Mouse (Mus musculus): ENCODE results near the gene Omd. TPM values are rescaled to one million over a fixed set of nuclear protein-coding genes. Genes with fewer than 3 reads are reported as not detected.
A peak's percentile ranks its signal among the peaks of the same experiment; 100 is the strongest.

The Omd gene
- polyA plus RNA-seq, 1 experiment from 2014 or later: 0.45 TPM

DNA sequence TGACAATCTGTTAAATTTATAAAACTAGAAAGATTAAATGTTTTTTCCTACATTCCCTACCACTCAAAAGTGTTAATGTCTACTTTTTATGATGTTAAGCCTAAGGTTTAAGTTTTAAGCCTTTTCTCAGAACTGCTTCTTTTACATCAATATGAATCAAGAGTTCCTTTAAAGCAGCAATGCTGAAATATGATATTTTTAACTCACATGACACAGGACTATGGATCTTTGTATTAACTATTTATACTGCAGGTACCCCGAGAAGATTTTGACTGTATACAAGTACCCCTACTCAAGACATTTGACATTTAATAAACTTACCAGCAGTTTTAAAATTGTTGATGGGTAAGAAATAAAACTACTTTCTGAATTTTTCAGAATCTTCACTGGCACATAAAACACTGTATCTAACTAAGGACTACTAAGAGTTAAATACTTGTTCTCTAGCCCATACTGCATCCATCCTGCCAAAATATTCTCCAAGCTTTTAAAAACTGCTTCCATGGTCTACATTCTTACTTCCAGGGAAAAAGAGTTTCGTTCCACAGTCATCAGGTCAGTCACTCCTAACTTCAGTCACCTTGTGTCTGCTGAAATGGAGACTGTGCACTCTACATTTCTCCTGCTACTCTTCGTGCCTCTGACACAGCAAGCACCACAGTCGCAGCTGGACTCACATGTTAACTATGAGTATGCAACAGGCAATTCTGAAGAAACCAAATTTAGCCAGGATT is 26.5 kb downstream of the Omd start:
- Histone ChIP-seq H3K36me3 (ENCODE audit: control insufficient read depth, insufficient read depth, low read length) (no peaks in the 10 kb centered on the region), H3K9ac (ENCODE audit: low read length) (0 out of 2 replicates have a peak overlapping the region, but pooled peaks have one; percentile 2), H3K4me1 (ENCODE audit: control insufficient read depth in 2 of 2, insufficient read depth in 2 of 2, low read length in 2 of 2) (peaks cover 0 to 4% of the 10 kb centered on the region in 2 experiments; a peak in 2 of 4 replicates), H3K27me3 (ENCODE audit: control insufficient read depth, insufficient read depth, low read length) (no peaks in the 10 kb centered on the region), H3K4me3 (ENCODE audit: control insufficient read depth in 1 of 2, insufficient read depth in 1 of 2, low read depth in 1 of 2, low read length in 2 of 2) (peak overlapping the region in 1 of 2 experiments; percentile 2; a peak in 1 of 4 replicates), H3K9me3 (ENCODE audit: control insufficient read depth, low read length) (no peaks in the 10 kb centered on the region), H3K27ac (replicated peaks in 1 of 2; ENCODE audit: control insufficient read depth in 1 of 2, insufficient read depth in 1 of 2, low read depth in 2 of 2, low read length in 2 of 2) (peak overlapping the region in 1 of 2 experiments; percentile 25; a peak in 1 of 4 replicates), H3K4me2 (ENCODE audit: low read length) (peak overlapping the region; percentile 44)
- ATAC-seq (ENCODE audit: insufficient number of reproducible peaks, insufficient read depth, low FRiP score, low read depth): no peak
- 47% methylated on average over 4 of the region's 4 CpGs for WGBS

DNA sequence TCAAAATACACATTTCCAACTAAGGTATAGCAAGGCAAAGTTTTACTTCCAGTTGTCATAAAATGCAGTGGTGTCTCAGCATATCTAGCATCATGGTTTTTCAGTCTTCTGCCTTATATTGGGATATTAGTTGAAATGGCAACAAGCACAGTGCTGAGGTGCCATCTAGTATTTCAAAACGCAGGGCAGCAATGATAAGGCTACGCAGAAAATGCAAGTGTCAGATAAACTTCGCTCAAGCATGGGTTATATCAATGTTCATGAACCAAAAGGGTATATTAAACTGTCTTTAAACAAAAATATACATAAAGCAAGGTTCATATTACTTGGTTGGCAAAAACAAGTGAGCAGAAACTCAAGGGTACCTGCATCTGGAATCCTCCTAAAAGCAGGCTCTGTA is 34.8 kb downstream of the Omd start:
- no peaks in the 10 kb centered on the region for H3K27me3 ChIP-seq (ENCODE audit: control insufficient read depth, insufficient read depth, low read length)
- H3K9ac ChIP-seq (ENCODE audit: low read length): no peak overlapping the region
- no peak overlapping the region for H3K4me3 ChIP-seq (ENCODE audit: control insufficient read depth in 1 of 2, insufficient read depth in 1 of 2, low read depth in 1 of 2, low read length in 2 of 2)
- H3K9me3 ChIP-seq (ENCODE audit: control insufficient read depth, low read length): no peaks in the 10 kb centered on the region
- H3K27ac ChIP-seq (replicated peaks in 1 of 2; ENCODE audit: control insufficient read depth in 1 of 2, insufficient read depth in 1 of 2, low read depth in 2 of 2, low read length in 2 of 2): no peak overlapping the region
- no peak for ATAC-seq (ENCODE audit: insufficient number of reproducible peaks, insufficient read depth, low FRiP score, low read depth)
- no peak overlapping the region for H3K4me2 ChIP-seq (ENCODE audit: low read length)
- 80% methylated on average over 3 of the region's 3 CpGs for WGBS
- no peaks in the 10 kb centered on the region; the same call in 1 of the 2 replicates for H3K36me3 ChIP-seq (ENCODE audit: control insufficient read depth, insufficient read depth, low read length)
- H3K4me1 ChIP-seq (ENCODE audit: control insufficient read depth in 2 of 2, insufficient read depth in 2 of 2, low read length in 2 of 2): 0 out of 4 replicates have a peak, but pooled peaks cover 0 to 2% of the 10 kb centered on the region in 2 experiments

DNA sequence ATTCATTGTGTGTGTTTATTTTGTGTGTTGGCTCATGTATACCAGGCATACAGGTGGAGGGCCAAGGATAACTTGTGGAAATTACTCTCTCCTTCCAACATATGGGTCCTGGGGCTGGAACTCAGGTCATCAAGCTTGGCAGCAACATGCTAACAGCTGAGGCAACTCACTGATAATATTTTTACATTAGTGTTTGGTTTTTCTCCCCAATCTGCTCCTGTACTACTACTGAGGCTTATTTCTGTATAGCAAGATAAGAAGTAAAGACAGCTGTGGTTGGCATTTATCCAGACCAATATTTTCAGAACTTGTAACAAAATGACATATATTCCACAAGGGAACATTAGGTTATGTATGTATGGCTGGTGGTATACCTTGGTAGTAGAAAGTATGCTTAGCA is 36.1 kb downstream of the Omd start:
- Histone ChIP-seq H3K4me2 (ENCODE audit: low read length) (no peak overlapping the region), H3K27me3 (ENCODE audit: control insufficient read depth, insufficient read depth, low read length) (no peaks in the 10 kb centered on the region), H3K4me1 (ENCODE audit: control insufficient read depth in 2 of 2, insufficient read depth in 2 of 2, low read length in 2 of 2) (0 out of 4 replicates have a peak, but pooled peaks cover 0 to 2% of the 10 kb centered on the region in 2 experiments), H3K9ac (ENCODE audit: low read length) (no peak overlapping the region), H3K4me3 (ENCODE audit: control insufficient read depth in 1 of 2, insufficient read depth in 1 of 2, low read depth in 1 of 2, low read length in 2 of 2) (no peak overlapping the region), H3K27ac (replicated peaks in 1 of 2; ENCODE audit: control insufficient read depth in 1 of 2, insufficient read depth in 1 of 2, low read depth in 2 of 2, low read length in 2 of 2) (no peak overlapping the region), H3K36me3 (ENCODE audit: control insufficient read depth, insufficient read depth, low read length) (no peaks in the 10 kb centered on the region; the same call in 1 of the 2 replicates), H3K9me3 (ENCODE audit: control insufficient read depth, low read length) (no peaks in the 10 kb centered on the region)
- no peak for ATAC-seq (ENCODE audit: insufficient number of reproducible peaks, insufficient read depth, low FRiP score, low read depth)

DNA sequence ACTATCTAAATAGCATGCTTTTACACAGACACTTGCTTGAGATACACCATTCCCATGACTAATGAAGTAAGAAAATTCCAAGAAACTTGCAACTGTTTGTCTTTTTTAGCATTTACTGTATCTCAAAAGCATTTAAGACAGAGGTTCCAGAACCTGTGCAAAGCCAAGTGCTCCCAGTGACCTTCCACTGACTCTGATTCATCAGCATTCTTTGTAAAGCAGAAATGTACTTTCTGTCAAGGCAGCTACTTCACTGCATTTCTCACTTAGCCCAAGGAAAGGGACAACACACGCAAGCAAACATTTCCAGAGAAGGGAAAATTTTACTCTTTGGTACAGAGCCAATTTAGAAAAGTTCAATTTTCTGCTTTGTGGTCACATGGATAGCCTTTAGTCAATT is 41.0 kb downstream of the Omd start:
- Histone ChIP-seq H3K4me3 (ENCODE audit: control insufficient read depth in 1 of 2, insufficient read depth in 1 of 2, low read depth in 1 of 2, low read length in 2 of 2) (no peak overlapping the region), H3K27me3 (ENCODE audit: control insufficient read depth, insufficient read depth, low read length) (no peaks in the 10 kb centered on the region), H3K4me2 (ENCODE audit: low read length) (no peak overlapping the region), H3K9me3 (ENCODE audit: control insufficient read depth, low read length) (no peaks in the 10 kb centered on the region), H3K36me3 (ENCODE audit: control insufficient read depth, insufficient read depth, low read length) (no peaks in the 10 kb centered on the region), H3K4me1 (ENCODE audit: control insufficient read depth in 2 of 2, insufficient read depth in 2 of 2, low read length in 2 of 2) (no peaks in the 10 kb centered on the region), H3K27ac (replicated peaks in 1 of 2; ENCODE audit: control insufficient read depth in 1 of 2, insufficient read depth in 1 of 2, low read depth in 2 of 2, low read length in 2 of 2) (no peak overlapping the region), H3K9ac (ENCODE audit: low read length) (no peak overlapping the region)
- 80% methylated on average over 1 of the region's 1 CpGs for WGBS
- ATAC-seq (ENCODE audit: insufficient number of reproducible peaks, insufficient read depth, low FRiP score, low read depth): no peak

DNA sequence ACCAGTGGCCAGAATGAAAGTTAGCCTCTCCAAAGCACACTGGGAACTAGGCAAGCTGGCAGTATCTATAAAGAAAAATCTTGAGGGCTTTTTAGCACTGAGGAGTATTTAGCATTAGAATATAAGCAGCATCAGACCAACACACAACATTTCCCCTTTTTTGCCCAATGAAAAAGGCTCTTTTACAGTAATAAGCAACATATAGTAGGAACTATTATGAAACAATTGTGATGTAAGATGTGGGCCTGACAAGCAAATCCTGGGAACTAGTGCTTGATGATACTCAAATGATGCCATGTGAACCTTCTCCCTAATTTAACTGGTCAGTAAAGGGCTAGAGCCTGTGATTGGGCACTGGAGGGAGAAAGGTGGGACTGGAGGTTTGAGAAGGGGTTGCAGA is 45.9 kb downstream of the Omd start:
- H3K27ac ChIP-seq (replicated peaks in 1 of 2; ENCODE audit: control insufficient read depth in 1 of 2, insufficient read depth in 1 of 2, low read depth in 2 of 2, low read length in 2 of 2): no peak overlapping the region
- H3K4me2 ChIP-seq (ENCODE audit: low read length): no peak overlapping the region
- no peak overlapping the region for H3K9ac ChIP-seq (ENCODE audit: low read length)
- no peaks in the 10 kb centered on the region for H3K27me3 ChIP-seq (ENCODE audit: control insufficient read depth, insufficient read depth, low read length)
- ATAC-seq (ENCODE audit: insufficient number of reproducible peaks, insufficient read depth, low FRiP score, low read depth): no peak
- no peaks in the 10 kb centered on the region for H3K36me3 ChIP-seq (ENCODE audit: control insufficient read depth, insufficient read depth, low read length)
- no peaks in the 10 kb centered on the region for H3K9me3 ChIP-seq (ENCODE audit: control insufficient read depth, low read length)
- H3K4me1 ChIP-seq (ENCODE audit: control insufficient read depth in 2 of 2, insufficient read depth in 2 of 2, low read length in 2 of 2): no peaks in the 10 kb centered on the region
- no peak overlapping the region for H3K4me3 ChIP-seq (ENCODE audit: control insufficient read depth in 1 of 2, insufficient read depth in 1 of 2, low read depth in 1 of 2, low read length in 2 of 2)

DNA sequence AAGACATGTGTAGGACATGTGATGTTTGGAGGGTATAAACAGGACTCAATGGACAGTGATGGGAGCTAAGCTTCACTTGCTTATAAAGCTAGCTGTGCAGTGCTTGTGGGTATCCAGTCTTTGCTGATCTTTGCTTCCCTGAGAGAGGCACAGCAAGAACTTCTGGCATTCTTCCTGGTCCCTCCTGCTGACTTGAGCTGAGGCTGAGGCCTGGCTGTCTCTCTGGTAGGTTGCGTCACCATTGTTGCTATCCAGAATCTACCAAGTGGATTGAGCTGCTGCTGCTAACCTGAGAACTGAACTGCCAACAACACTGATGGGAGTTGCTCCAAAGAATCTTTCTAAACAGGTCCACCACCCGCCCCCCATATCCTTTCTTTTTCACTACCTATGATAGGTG is 46.8 kb downstream of the Omd start:
- ATAC-seq (ENCODE audit: insufficient number of reproducible peaks, insufficient read depth, low FRiP score, low read depth): no peak
- Histone ChIP-seq H3K4me2 (ENCODE audit: low read length) (no peak overlapping the region), H3K27ac (replicated peaks in 1 of 2; ENCODE audit: control insufficient read depth in 1 of 2, insufficient read depth in 1 of 2, low read depth in 2 of 2, low read length in 2 of 2) (no peak overlapping the region), H3K27me3 (ENCODE audit: control insufficient read depth, insufficient read depth, low read length) (no peaks in the 10 kb centered on the region), H3K36me3 (ENCODE audit: control insufficient read depth, insufficient read depth, low read length) (no peaks in the 10 kb centered on the region), H3K9me3 (ENCODE audit: control insufficient read depth, low read length) (no peaks in the 10 kb centered on the region), H3K4me1 (ENCODE audit: control insufficient read depth in 2 of 2, insufficient read depth in 2 of 2, low read length in 2 of 2) (no peaks in the 10 kb centered on the region), H3K4me3 (ENCODE audit: control insufficient read depth in 1 of 2, insufficient read depth in 1 of 2, low read depth in 1 of 2, low read length in 2 of 2) (no peak overlapping the region), H3K9ac (ENCODE audit: low read length) (no peak overlapping the region)
- 77% methylated on average over 2 of the region's 2 CpGs for WGBS

DNA sequence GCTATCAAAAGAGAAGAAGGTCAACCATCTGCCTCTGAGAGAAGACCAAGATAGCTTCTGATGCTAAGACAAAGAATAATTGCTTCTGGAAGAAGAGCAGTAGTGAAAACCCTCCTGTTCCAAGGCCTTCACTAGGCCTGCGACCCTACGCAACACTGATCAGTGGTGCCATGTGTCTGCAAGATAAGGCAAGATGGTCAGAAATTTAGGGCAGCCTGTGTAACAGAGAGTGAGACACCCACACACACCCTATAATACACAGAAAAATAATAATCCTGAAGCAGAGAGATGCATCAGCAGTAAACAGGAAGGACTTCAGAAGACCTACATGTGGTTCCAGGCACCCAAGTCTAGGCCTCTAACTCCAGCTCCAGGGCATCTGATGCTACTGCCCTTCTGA is 57.7 kb downstream of the Omd start:
- peaks cover 11% of the 10 kb centered on the region for H3K36me3 ChIP-seq (ENCODE audit: control insufficient read depth, insufficient read depth, low read length)
- no peaks in the 10 kb centered on the region; a peak in 1 of 4 replicates for H3K4me1 ChIP-seq (ENCODE audit: control insufficient read depth in 2 of 2, insufficient read depth in 2 of 2, low read length in 2 of 2)
- no peak overlapping the region for H3K4me2 ChIP-seq (ENCODE audit: low read length)
- no peak overlapping the region for H3K27ac ChIP-seq (replicated peaks in 1 of 2; ENCODE audit: control insufficient read depth in 1 of 2, insufficient read depth in 1 of 2, low read depth in 2 of 2, low read length in 2 of 2)
- H3K9ac ChIP-seq (ENCODE audit: low read length): no peak overlapping the region
- no peak for ATAC-seq (ENCODE audit: insufficient number of reproducible peaks, insufficient read depth, low FRiP score, low read depth)
- no peaks in the 10 kb centered on the region for H3K9me3 ChIP-seq (ENCODE audit: control insufficient read depth, low read length)
- 95% methylated on average over 2 of the region's 2 CpGs for WGBS
- no peak overlapping the region for H3K4me3 ChIP-seq (ENCODE audit: control insufficient read depth in 1 of 2, insufficient read depth in 1 of 2, low read depth in 1 of 2, low read length in 2 of 2)
- no peaks in the 10 kb centered on the region for H3K27me3 ChIP-seq (ENCODE audit: control insufficient read depth, insufficient read depth, low read length)

Data from heart, embryonic 14.5 days (tissue).